Mouse (Mus musculus) G1E (cell line): ENCODE results near the gene Apba3. TPM values are rescaled to one million over a fixed set of nuclear protein-coding genes. Genes with fewer than 3 reads are reported as not detected.

ENCODE experiments used
- ATAC-seq: 2 replicates; pipeline ENCODE4 v1.8.0; 2016; ENCODE audit warnings: mild to moderate bottlenecking; ENCODE audit not compliant: insufficient number of reproducible peaks, poor library complexity, low FRiP score, severe bottlenecking; ENCODE audit errors: extremely low read depth
- DNase-seq: peaks from one replicate; pipeline ENCODE4 v3.0.0; 2012; ENCODE audit warnings: low spot score
- H3K27me3 ChIP-seq: 2 replicates; pipeline ENCODE4 v1.6.1; 2012; ENCODE audit warnings: mild to moderate bottlenecking, low read length, inconsistent platforms; ENCODE audit not compliant: insufficient read depth
- H3K36me3 ChIP-seq: replicated peaks from 2 replicates; pipeline ENCODE3; 2012; ENCODE audit warnings: mild to moderate bottlenecking, inconsistent platforms
- H3K4me1 ChIP-seq: 2 replicates; pipeline ENCODE4 v1.6.1; 2012; ENCODE audit warnings: low read depth, low read length, inconsistent platforms, mixed read lengths; ENCODE audit not compliant: insufficient read depth
- H3K4me3 ChIP-seq: 2 replicates; pipeline ENCODE4 v1.5.1; 2012; ENCODE audit warnings: low read depth, mild to moderate bottlenecking, inconsistent platforms, low read length, moderate library complexity, mixed read lengths
- H3K9me3 ChIP-seq: replicated peaks from 2 replicates; pipeline ENCODE4 v1.6.1; 2012; ENCODE audit warnings: inconsistent platforms
- CTCF ChIP-seq: IDR thresholded peaks from 2 replicates; pipeline ENCODE4 v1.5.1; 2012; ENCODE audit warnings: low read depth, low read length, inconsistent platforms, mixed read lengths
- GATA1 ChIP-seq: IDR thresholded peaks from 2 replicates; pipeline ENCODE4 v1.6.1; 2012; ENCODE audit warnings: borderline replicate concordance, low read length, inconsistent platforms, mixed read lengths
- GATA2 ChIP-seq: IDR thresholded peaks from 2 replicates; pipeline ENCODE4 v1.6.1; 2012; ENCODE audit warnings: low read depth, low read length, inconsistent platforms, borderline replicate concordance
- POLR2AphosphoS5 ChIP-seq: IDR thresholded peaks from 2 replicates; pipeline ENCODE4 v1.6.1; 2012; ENCODE audit warnings: low read depth, low read length, inconsistent platforms; ENCODE audit not compliant: insufficient replicate concordance
- TAL1 ChIP-seq: conservative IDR thresholded peaks from 2 replicates; pipeline ENCODE4 v1.6.1; 2012; ENCODE audit warnings: low read depth, low read length, inconsistent platforms, mixed read lengths
- polyA plus RNA-seq: library from polyadenylated mRNA; stranded (reverse); fragments of >175 nt; gene quantifications from 2 replicates; pipeline ENCODE4 v1.2.3, GENCODE M21; 2012
- total RNA-seq, 2 experiments: library from RNA; stranded (forward) in 1 of 2; stranded (reverse) in 1 of 2; fragments of 200-1000 nt in 1 of 2; fragments of >200 nt in 1 of 2; fragmentation: Nextera tagmentation in 1 of 2; gene quantifications; 2 replicates each; pipeline ENCODE4 v1.2.3; 2014 to 2017

Apba3 gene
- total and polyA plus RNA-seq, 3 experiments = 27.9 to 113 (median 44.6) TPM

- Histone ChIP-seq H3K4me1 (peaks cover 26% of the 10 kb centered on the region), H3K9me3 (0 out of 2 replicates have a peak, but pooled peaks cover 2% of the 10 kb centered on the region), H3K4me3 (no peak overlapping the region), H3K36me3 (peaks cover 1% of the 10 kb centered on the region), H3K27me3 (peaks cover 57% of the 10 kb centered on the region)
- TF ChIP-seq GATA2 (no peak), POLR2AphosphoS5 (no peak), TAL1 (no peak), CTCF (no peak), GATA1 (no peak)
- DNase-seq = no peak
- no peak for ATAC-seq
These were observed 12.7 kb downstream of the Apba3 start for GRCm38 (mm10) chr10:81279496-81279895.

- ATAC-seq (no peak), DNase-seq (no peak)
- H3K4me3 ChIP-seq = no peak overlapping the region
- no peaks in the 10 kb centered on the region for H3K36me3 ChIP-seq
- H3K4me1 ChIP-seq = peaks cover 54% of the 10 kb centered on the region
- no peaks in the 10 kb centered on the region for H3K9me3 ChIP-seq
- TF ChIP-seq POLR2AphosphoS5 (no peak), GATA2 (no peak), CTCF (no peak), TAL1 (no peak)
- H3K27me3 ChIP-seq = peaks cover 61% of the 10 kb centered on the region
These were observed 17.4 kb downstream of the Apba3 start for GRCm38 (mm10) chr10:81284189-81284588.

- ATAC-seq = no peak
- Histone ChIP-seq H3K9me3 (no peaks in the 10 kb centered on the region), H3K4me3 (peak overlapping the region; percentile 23; the same call in 1 of the 2 replicates), H3K27me3 (peaks cover 58% of the 10 kb centered on the region), H3K36me3 (no peaks in the 10 kb centered on the region), H3K4me1 (peaks cover 55% of the 10 kb centered on the region)
- DNase-seq = no peak
- TF ChIP-seq GATA1 = no peak
- TF ChIP-seq TAL1 = no peak
- TF ChIP-seq CTCF = no peak
These were observed 18.0 kb downstream of the Apba3 start for GRCm38 (mm10) chr10:81284719-81285118.

- H3K9me3 ChIP-seq = no peaks in the 10 kb centered on the region
- ATAC-seq = peak; percentile 60; the same call in 1 of the 2 replicates
- H3K36me3 ChIP-seq = no peaks in the 10 kb centered on the region
- peaks cover 59% of the 10 kb centered on the region for H3K4me1 ChIP-seq
- peaks cover 55% of the 10 kb centered on the region for H3K27me3 ChIP-seq
- TF ChIP-seq CTCF (no peak), GATA2 (no peak), POLR2AphosphoS5 (no peak), GATA1 (no peak), TAL1 (no peak)
- DNase-seq = peak; percentile 91
- peak overlapping the region; percentile 70 for H3K4me3 ChIP-seq
These were observed 19.1 kb downstream of the Apba3 start for GRCm38 (mm10) chr10:81285694-81286450.

GRCm38 (mm10) chr10:81286586-81286985 is 19.8 kb downstream of the Apba3 start:
- Histone ChIP-seq H3K4me1 (peaks cover 66% of the 10 kb centered on the region), H3K36me3 (no peaks in the 10 kb centered on the region), H3K27me3 (peaks cover 50% of the 10 kb centered on the region), H3K9me3 (no peaks in the 10 kb centered on the region), H3K4me3 (no peak overlapping the region)
- TF ChIP-seq POLR2AphosphoS5 = no peak
- no peak for TF ChIP-seq GATA1
- no peak for TF ChIP-seq TAL1
- no peak for TF ChIP-seq CTCF
- no peak for TF ChIP-seq GATA2
- ATAC-seq (no peak), DNase-seq (no peak)

- TF ChIP-seq GATA1 (no peak), CTCF (peak; percentile 99)
- no peak for DNase-seq
- ATAC-seq = no peak
- Histone ChIP-seq H3K9me3 (no peaks in the 10 kb centered on the region), H3K27me3 (peaks cover 43% of the 10 kb centered on the region), H3K4me3 (no peak overlapping the region), H3K36me3 (no peaks in the 10 kb centered on the region), H3K4me1 (peaks cover 74% of the 10 kb centered on the region)
These were observed 20.9 kb downstream of the Apba3 start for GRCm38 (mm10) chr10:81287513-81288157.
